Mouse (Mus musculus): Measurements from ENCODE around the gene 2410004P03Rik. TPM values are rescaled to one million over a fixed set of nuclear protein-coding genes. Genes with fewer than 3 reads are reported as not detected.
A peak's percentile ranks its signal among the peaks of the same experiment; 100 is the strongest.

Gene 2410004P03Rik
- total and polyA plus RNA-seq, 2 experiments from 2014 or later: 7.8 to 8.6 TPM

- Histone ChIP-seq H3K27me3 (ENCODE audit: insufficient read depth, low read length) (no peaks in the 10 kb centered on the region), H3K4me3 (ENCODE audit: low read length) (no peak overlapping the region), H3K9me3 (ENCODE audit: low read length) (no peaks in the 10 kb centered on the region), H3K4me1 (ENCODE audit: insufficient read depth, low read length) (no peaks in the 10 kb centered on the region; the same call in none of the 2 replicates), H3K27ac (no peak overlapping the region), H3K4me2 (ENCODE audit: low read depth, low read length) (0 out of 2 replicates have a peak overlapping the region, but pooled peaks have one; percentile 1), H3K36me3 (ENCODE audit: insufficient read depth, low read length) (no peaks in the 10 kb centered on the region), H3K9ac (replicated peaks; ENCODE audit: low read length) (no peak overlapping the region)
- ATAC-seq (no peak), DNase-seq (ENCODE audit: low spot score) (peak; percentile 43)
- no peak for TF ChIP-seq CTCF (IDR thresholded peaks at IDR 0.05; ENCODE audit: low read depth)
- 41% methylated on average over 14 of the region's 14 CpGs for WGBS
These were observed 25.6 kb upstream of the 2410004P03Rik start for GRCm38 (mm10) chr12:17037053-17037610.

GRCm38 (mm10) chr12:17036532-17036931 lies 25.0 kb upstream of the 2410004P03Rik start:
- H3K9ac ChIP-seq (replicated peaks; ENCODE audit: low read length): no peak overlapping the region

DNA sequence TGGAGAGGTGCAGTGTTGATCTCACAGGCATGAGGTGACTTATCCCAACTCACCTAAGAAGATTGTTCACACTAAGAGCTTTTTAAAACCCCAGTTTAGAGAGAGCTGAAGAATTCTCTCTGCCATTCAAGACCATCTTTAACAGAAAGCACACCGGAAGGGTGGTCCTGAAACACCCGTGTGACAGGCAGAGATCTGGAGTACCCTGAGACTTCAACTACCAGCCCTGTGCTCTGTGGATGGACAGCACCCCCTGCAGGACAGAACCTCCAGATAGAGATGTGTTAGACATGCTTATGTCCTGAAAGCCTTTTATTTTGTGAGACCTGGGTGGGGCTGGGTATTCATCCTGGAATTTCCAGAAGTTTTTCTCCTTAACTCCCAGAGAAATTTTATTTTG lies 23.6 kb upstream of the 2410004P03Rik start:
- H3K4me3 ChIP-seq (ENCODE audit: low read length): no peak overlapping the region
- ATAC-seq (no peak), DNase-seq (ENCODE audit: low spot score) (no peak)
- no peaks in the 10 kb centered on the region for H3K27me3 ChIP-seq (ENCODE audit: insufficient read depth, low read length)
- H3K4me1 ChIP-seq (ENCODE audit: insufficient read depth, low read length): no peaks in the 10 kb centered on the region; the same call in none of the 2 replicates
- H3K9ac ChIP-seq (replicated peaks; ENCODE audit: low read length): no peak overlapping the region
- H3K9me3 ChIP-seq (ENCODE audit: low read length): no peaks in the 10 kb centered on the region
- H3K36me3 ChIP-seq (ENCODE audit: insufficient read depth, low read length): no peaks in the 10 kb centered on the region
- peak; percentile 44 for TF ChIP-seq CTCF (IDR thresholded peaks at IDR 0.05; ENCODE audit: low read depth)
- H3K4me2 ChIP-seq (ENCODE audit: low read depth, low read length): no peak overlapping the region
- no peak overlapping the region for H3K27ac ChIP-seq
- 70% methylated on average over 2 of the region's 2 CpGs for WGBS

More at GRCm38 (mm10) chr12:17036532-17036931, 25.0 kb upstream of the 2410004P03Rik start:
- no peak for ATAC-seq
- no peaks in the 10 kb centered on the region for H3K27me3 ChIP-seq (ENCODE audit: insufficient read depth, low read length)
- no peaks in the 10 kb centered on the region for H3K9me3 ChIP-seq (ENCODE audit: low read length)
- TF ChIP-seq CTCF (IDR thresholded peaks at IDR 0.05; ENCODE audit: low read depth): no peak
- 0 out of 2 replicates have a peak overlapping the region, but pooled peaks have one; percentile 1 for H3K4me2 ChIP-seq (ENCODE audit: low read depth, low read length)
- H3K4me1 ChIP-seq (ENCODE audit: insufficient read depth, low read length): no peaks in the 10 kb centered on the region; the same call in none of the 2 replicates
- no peaks in the 10 kb centered on the region for H3K36me3 ChIP-seq (ENCODE audit: insufficient read depth, low read length)
- no peak overlapping the region for H3K27ac ChIP-seq
- DNase-seq (ENCODE audit: low spot score): no peak
- WGBS: 46% methylated on average over 9 of the region's 9 CpGs
- H3K4me3 ChIP-seq (ENCODE audit: low read length): no peak overlapping the region

GRCm38 (mm10) chr12:17034671-17035070 lies 23.1 kb upstream of the 2410004P03Rik start:
- Histone ChIP-seq H3K27ac (no peak overlapping the region), H3K4me1 (ENCODE audit: insufficient read depth, low read length) (no peaks in the 10 kb centered on the region; the same call in none of the 2 replicates), H3K9ac (replicated peaks; ENCODE audit: low read length) (no peak overlapping the region), H3K27me3 (ENCODE audit: insufficient read depth, low read length) (no peaks in the 10 kb centered on the region), H3K4me3 (ENCODE audit: low read length) (no peak overlapping the region), H3K36me3 (ENCODE audit: insufficient read depth, low read length) (no peaks in the 10 kb centered on the region), H3K4me2 (ENCODE audit: low read depth, low read length) (no peak overlapping the region), H3K9me3 (ENCODE audit: low read length) (no peaks in the 10 kb centered on the region)
- WGBS: 84% methylated on average over 5 of the region's 5 CpGs
- no peak for DNase-seq (ENCODE audit: low spot score)
- no peak for TF ChIP-seq CTCF (IDR thresholded peaks at IDR 0.05; ENCODE audit: low read depth)
- no peak for ATAC-seq

DNA sequence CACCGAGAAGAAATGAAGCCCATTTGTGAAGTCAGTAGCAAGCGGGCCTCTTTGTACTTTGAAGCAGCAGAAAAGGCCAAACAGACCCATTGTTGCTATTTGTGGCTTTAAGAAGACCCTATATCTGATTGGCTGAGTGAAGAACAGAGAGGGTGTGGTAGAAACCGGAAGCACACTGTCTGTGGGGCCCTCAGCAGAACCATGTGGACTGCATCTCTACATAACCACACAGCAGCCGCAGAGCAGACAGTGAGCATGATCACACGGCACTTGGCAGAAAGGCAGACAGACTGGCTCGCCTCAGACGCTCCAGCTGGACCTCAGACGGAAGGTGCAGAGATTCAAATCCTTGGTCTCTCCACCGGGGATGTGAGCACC lies 21.9 kb upstream of the 2410004P03Rik start:
- Histone ChIP-seq H3K4me2 (ENCODE audit: low read depth, low read length) (no peak overlapping the region), H3K9me3 (ENCODE audit: low read length) (no peaks in the 10 kb centered on the region), H3K4me1 (ENCODE audit: insufficient read depth, low read length) (no peaks in the 10 kb centered on the region; the same call in none of the 2 replicates), H3K27ac (no peak overlapping the region), H3K27me3 (ENCODE audit: insufficient read depth, low read length) (no peaks in the 10 kb centered on the region), H3K9ac (replicated peaks; ENCODE audit: low read length) (no peak overlapping the region), H3K36me3 (ENCODE audit: insufficient read depth, low read length) (no peaks in the 10 kb centered on the region), H3K4me3 (ENCODE audit: low read length) (no peak overlapping the region)
- WGBS: 66% methylated on average over 9 of the region's 9 CpGs
- TF ChIP-seq CTCF (IDR thresholded peaks at IDR 0.05; ENCODE audit: low read depth): no peak
- DNase-seq (ENCODE audit: low spot score) (no peak), ATAC-seq (peak; percentile 11; the same call in 1 of the 2 replicates)

DNA sequence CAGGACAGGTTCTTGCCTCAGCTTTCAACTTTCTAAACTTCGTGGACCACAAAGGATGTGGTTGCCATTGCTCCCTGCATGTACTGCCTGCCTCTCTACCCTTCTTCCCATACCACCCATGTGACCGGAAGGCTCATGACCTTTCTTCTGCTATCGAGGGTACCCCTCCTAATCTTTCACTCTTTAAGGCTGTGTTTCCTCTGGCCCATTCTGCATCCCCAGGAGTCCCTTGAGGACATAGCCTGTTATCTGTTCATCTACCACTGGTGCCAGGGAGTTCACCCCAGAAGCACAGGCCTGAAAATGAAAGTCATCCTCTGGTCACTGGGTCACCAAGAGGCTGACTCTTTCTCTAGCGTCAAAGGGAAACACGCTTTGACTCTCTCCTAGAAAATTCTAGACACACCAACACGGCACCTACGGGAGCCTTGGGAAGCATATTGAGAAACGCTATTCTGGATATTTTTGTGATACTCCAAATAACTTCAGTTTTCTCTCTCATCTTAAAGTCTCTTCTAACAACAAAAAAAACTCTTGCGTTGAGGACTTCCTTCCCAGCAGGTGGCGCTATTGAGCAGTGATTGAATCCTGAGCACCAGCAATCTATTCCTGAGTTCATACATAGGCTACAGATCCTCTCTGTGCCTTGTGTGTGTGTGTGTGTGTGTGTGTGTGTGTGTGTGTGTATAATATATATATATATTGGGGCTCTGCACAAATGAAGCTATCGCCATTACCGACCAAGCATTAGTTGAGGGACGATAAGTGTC lies 21.4 kb upstream of the 2410004P03Rik start:
- H3K4me2 ChIP-seq (ENCODE audit: low read depth, low read length): no peak overlapping the region
- H3K4me1 ChIP-seq (ENCODE audit: insufficient read depth, low read length): no peaks in the 10 kb centered on the region; the same call in none of the 2 replicates
- no peaks in the 10 kb centered on the region for H3K36me3 ChIP-seq (ENCODE audit: insufficient read depth, low read length)
- peak; percentile 90 for TF ChIP-seq CTCF (IDR thresholded peaks at IDR 0.05; ENCODE audit: low read depth)
- DNase-seq (ENCODE audit: low spot score) (peak; percentile 95), ATAC-seq (peak; percentile 60)
- no peak overlapping the region for H3K4me3 ChIP-seq (ENCODE audit: low read length)
- 44% methylated on average over 13 of the region's 13 CpGs for WGBS
- no peaks in the 10 kb centered on the region for H3K27me3 ChIP-seq (ENCODE audit: insufficient read depth, low read length)
- no peak overlapping the region for H3K27ac ChIP-seq
- no peaks in the 10 kb centered on the region for H3K9me3 ChIP-seq (ENCODE audit: low read length)
- no peak overlapping the region for H3K9ac ChIP-seq (replicated peaks; ENCODE audit: low read length)
